Mouse (Mus musculus) right cerebral cortex, postnatal 10 days (tissue): ENCODE measurements at regions not wholly inside any gene's neighbourhood (a gene's known extent, or its start where the extent isn't known, plus 50 kb on each side); places are given as distances from the start of the nearest gene placed in this dataset.

Experiments
- DNase-seq, 2 experiments: peaks; one replicate each; pipeline ENCODE4 v3.0.0; 2021; ENCODE audit warnings: low spot score in 2 of 2

- DNase-seq: no peak
These were observed 98.3 kb downstream of the Foxb1 start for GRCm38 (mm10) chr9:69662394-69662793.

GRCm38 (mm10) chr9:69658276-69658675, 102.5 kb downstream of the Foxb1 start:
- no peak for DNase-seq

GRCm38 (mm10) chr9:69656053-69656452, 104.7 kb downstream of the Foxb1 start:
- DNase-seq: no peak

- no peak for DNase-seq
These were observed 108.6 kb downstream of the Foxb1 start for GRCm38 (mm10) chr9:69652106-69652505.

- DNase-seq: no peak
These were observed 109.1 kb downstream of the Foxb1 start for GRCm38 (mm10) chr9:69651608-69652007.

- DNase-seq: no peak
These were observed 118.1 kb downstream of the Foxb1 start for GRCm38 (mm10) chr9:69642591-69642990.

- DNase-seq: peak; percentile 30 to 71
These were observed 137.4 kb downstream of the Foxb1 start for GRCm38 (mm10) chr9:69623312-69623711.

- DNase-seq: no peak
These were observed 139.7 kb downstream of the Foxb1 start for GRCm38 (mm10) chr9:69621006-69621405.

- DNase-seq: no peak
These were observed 143.4 kb downstream of the Foxb1 start for GRCm38 (mm10) chr9:69617328-69617727.

- no peak for DNase-seq
These were observed 144.1 kb downstream of the Anxa2 start for GRCm38 (mm10) chr9:69597472-69597871.

GRCm38 (mm10) chr9:69592329-69593062, 139.1 kb downstream of the Anxa2 start:
- DNase-seq: no peak

GRCm38 (mm10) chr9:69588846-69589245, 135.4 kb downstream of the Anxa2 start:
- no peak for DNase-seq

- DNase-seq: no peak
These were observed 133.7 kb downstream of the Anxa2 start for GRCm38 (mm10) chr9:69587096-69587495.

GRCm38 (mm10) chr9:69581236-69581635, 127.8 kb downstream of the Anxa2 start:
- no peak for DNase-seq

GRCm38 (mm10) chr9:69577661-69578405, 124.4 kb downstream of the Anxa2 start:
- DNase-seq: no peak

- no peak for DNase-seq
These were observed 122.0 kb downstream of the Anxa2 start for GRCm38 (mm10) chr9:69575386-69575785.

- peak; percentile 32 to 35 for DNase-seq
These were observed 115.3 kb downstream of the Anxa2 start for GRCm38 (mm10) chr9:69568631-69569230.

GRCm38 (mm10) chr9:69568222-69568621, 114.8 kb downstream of the Anxa2 start:
- no peak for DNase-seq

- peak; percentile 23 to 27 for DNase-seq
These were observed 113.6 kb downstream of the Anxa2 start for GRCm38 (mm10) chr9:69566996-69567395.

GRCm38 (mm10) chr9:69543241-69543640, 89.8 kb downstream of the Anxa2 start:
- DNase-seq: no peak
